Mouse (Mus musculus) MEL (cell line): Measurements from ENCODE around the gene Olfr149. TPM values are rescaled to one million over a fixed set of nuclear protein-coding genes. Genes with fewer than 3 reads are reported as not detected.

Experiments used
- DNase-seq: peaks from one replicate; pipeline ENCODE4 v3.0.0; 2011; ENCODE audit warnings: low read depth, low spot score
- H3K27ac ChIP-seq: 2 replicates; pipeline ENCODE4 v1.5.1; 2012; ENCODE audit warnings: low read depth, mild to moderate bottlenecking, control low read depth, low read length, moderate library complexity; ENCODE audit not compliant: control insufficient read depth
- H3K27me3 ChIP-seq, 2 experiments: fragments of 150-350 bp in 1 of 2; sonication (generic) in 1 of 2; 2 replicates each; pipeline ENCODE4 v1.6.1; 2012; ENCODE audit warnings: low read length in 2 of 2, mild to moderate bottlenecking in 2 of 2, improper control_type of control experiment in 1 of 2, moderate library complexity in 1 of 2; ENCODE audit not compliant: insufficient read depth in 2 of 2, control insufficient read depth in 1 of 2
- H3K36me3 ChIP-seq, 2 experiments: 2 replicates each; pipeline ENCODE4 v1.6.1; 2012 to 2014; ENCODE audit warnings: low read length in 2 of 2, improper control_type of control experiment in 1 of 2, inconsistent platforms in 1 of 2, mild to moderate bottlenecking in 1 of 2; ENCODE audit not compliant: insufficient read depth in 2 of 2, control insufficient read depth in 1 of 2
- H3K4me1 ChIP-seq, 2 experiments: fragments of 150-350 bp in 1 of 2; sonication (generic) in 1 of 2; 2 replicates each; pipeline ENCODE4 v1.6.1; 2012; ENCODE audit warnings: low read length in 2 of 2, improper control_type of control experiment in 1 of 2, mild to moderate bottlenecking in 1 of 2; ENCODE audit not compliant: insufficient read depth in 2 of 2, control insufficient read depth in 1 of 2
- H3K4me3 ChIP-seq, 2 experiments: fragments of 150-350 bp in 1 of 2; sonication (generic) in 1 of 2; 2 replicates each; pipeline ENCODE4 v1.5.1; 2012; ENCODE audit warnings: low read depth in 2 of 2, low read length in 2 of 2, mild to moderate bottlenecking in 2 of 2, moderate library complexity in 2 of 2, control low read depth in 1 of 2, improper control_type of control experiment in 1 of 2; ENCODE audit not compliant: control insufficient read depth in 1 of 2, insufficient read depth in 1 of 2
- H3K79me2 ChIP-seq: 2 replicates; pipeline ENCODE4 v1.6.1; 2012; ENCODE audit warnings: mild to moderate bottlenecking, low read length, moderate library complexity; ENCODE audit not compliant: control insufficient read depth, poor library complexity, insufficient read depth
- H3K9ac ChIP-seq: 2 replicates; pipeline ENCODE4 v1.6.1; 2012; ENCODE audit warnings: low read depth, mild to moderate bottlenecking, control low read depth, low read length, moderate library complexity; ENCODE audit not compliant: control insufficient read depth, poor library complexity, severe bottlenecking
- H3K9me3 ChIP-seq: fragments of 150-350 bp; sonication (generic); replicated peaks from 2 replicates; pipeline ENCODE4 v1.6.1; 2012; ENCODE audit warnings: mild to moderate bottlenecking, low read length, improper control_type of control experiment, moderate library complexity; ENCODE audit not compliant: insufficient read depth
- CHD1 ChIP-seq: IDR thresholded peaks from 2 replicates; pipeline ENCODE4 v1.6.1; 2012; ENCODE audit warnings: low read depth, mild to moderate bottlenecking, inconsistent platforms, low read length, improper control_type of control experiment
- CHD2 ChIP-seq: IDR thresholded peaks from 2 replicates; pipeline ENCODE4 v1.6.1; 2011; ENCODE audit warnings: low read length, improper control_type of control experiment
- CTCF ChIP-seq, 3 experiments: IDR thresholded peaks in 2 of 3; conservative IDR thresholded peaks in 1 of 3; 2 replicates each; pipeline ENCODE4 v1.5.1; 2011 to 2012; ENCODE audit warnings: low read length in 3 of 3, low read depth in 2 of 3, mild to moderate bottlenecking in 2 of 3, improper control_type of control experiment in 1 of 3, inconsistent platforms in 1 of 3, mixed read lengths in 1 of 3, moderate library complexity in 1 of 3; ENCODE audit not compliant: control insufficient read depth in 1 of 3, insufficient read depth in 1 of 3, poor library complexity in 1 of 3, severe bottlenecking in 1 of 3
- E2F4 ChIP-seq: IDR thresholded peaks from 2 replicates; pipeline ENCODE4 v1.6.1; 2011; ENCODE audit warnings: low read depth, low read length, improper control_type of control experiment, borderline replicate concordance
- ELF1 ChIP-seq: IDR thresholded peaks from 2 replicates; pipeline ENCODE4 v1.6.1; 2014; ENCODE audit warnings: low read depth, mild to moderate bottlenecking, inconsistent platforms, low read length, improper control_type of control experiment, moderate library complexity
- EP300 ChIP-seq, 2 experiments: IDR thresholded peaks; 2 replicates each; pipeline ENCODE4 v1.6.1; 2011; ENCODE audit warnings: improper control_type of control experiment in 2 of 2, low read length in 2 of 2, low read depth in 1 of 2, mild to moderate bottlenecking in 1 of 2
- ETS1 ChIP-seq: IDR thresholded peaks from 2 replicates; pipeline ENCODE4 v1.6.1; 2012; ENCODE audit warnings: low read depth, mild to moderate bottlenecking, inconsistent platforms, low read length, improper control_type of control experiment, moderate library complexity
- GABPA ChIP-seq: IDR thresholded peaks from 2 replicates; pipeline ENCODE4 v1.6.1; 2012; ENCODE audit warnings: low read depth, mild to moderate bottlenecking, inconsistent platforms, low read length, improper control_type of control experiment, moderate library complexity
- GATA1 ChIP-seq: IDR thresholded peaks from 2 replicates; pipeline ENCODE4 v1.6.1; 2011; ENCODE audit warnings: low read depth, low read length, improper control_type of control experiment
- JUND ChIP-seq: IDR thresholded peaks from 2 replicates; pipeline ENCODE4 v1.6.1; 2011; ENCODE audit warnings: low read depth, mild to moderate bottlenecking, improper control_type of control experiment, low read length
- KAT2A ChIP-seq: conservative IDR thresholded peaks from 2 replicates; pipeline ENCODE4 v1.6.1; 2012; ENCODE audit warnings: low read depth, low read length, improper control_type of control experiment, inconsistent platforms
- MAFK ChIP-seq: IDR thresholded peaks from 2 replicates; pipeline ENCODE4 v1.6.1; 2011; ENCODE audit warnings: low read depth, mild to moderate bottlenecking, low read length, improper control_type of control experiment, borderline replicate concordance
- MAX ChIP-seq: IDR thresholded peaks from 2 replicates; pipeline ENCODE4 v1.6.1; 2011; ENCODE audit warnings: low read length, improper control_type of control experiment
- MAZ ChIP-seq: IDR thresholded peaks from 2 replicates; pipeline ENCODE4 v1.6.1; 2012; ENCODE audit warnings: low read depth, mild to moderate bottlenecking, inconsistent platforms, low read length, improper control_type of control experiment
- MYC ChIP-seq: IDR thresholded peaks from 2 replicates; pipeline ENCODE4 v1.6.1; 2011; ENCODE audit warnings: low read depth, mild to moderate bottlenecking, low read length, improper control_type of control experiment, moderate library complexity
- NELFE ChIP-seq: IDR thresholded peaks from 2 replicates; pipeline ENCODE4 v1.6.1; 2011; ENCODE audit warnings: low read depth, low read length, improper control_type of control experiment
- NRF1 ChIP-seq: IDR thresholded peaks from 2 replicates; pipeline ENCODE4 v1.6.1; 2014; ENCODE audit warnings: low read depth, mild to moderate bottlenecking, inconsistent platforms, low read length, improper control_type of control experiment, moderate library complexity; ENCODE audit not compliant: poor library complexity, insufficient read depth, severe bottlenecking
- POLR2AphosphoS2 ChIP-seq: IDR thresholded peaks from 2 replicates; pipeline ENCODE4 v1.6.1; 2011; ENCODE audit warnings: low read length, improper control_type of control experiment
- SIN3A ChIP-seq: IDR thresholded peaks from 2 replicates; pipeline ENCODE4 v1.6.1; 2012; ENCODE audit warnings: low read length, improper control_type of control experiment, inconsistent platforms
- SMC3 ChIP-seq: IDR thresholded peaks from 2 replicates; pipeline ENCODE4 v1.6.1; 2011; ENCODE audit warnings: low read depth, low read length, improper control_type of control experiment
- TAL1 ChIP-seq: IDR thresholded peaks from 2 replicates; pipeline ENCODE4 v1.6.1; 2012; ENCODE audit warnings: mild to moderate bottlenecking, inconsistent platforms, low read length, moderate library complexity, mixed read lengths
- TBP ChIP-seq: IDR thresholded peaks from 2 replicates; pipeline ENCODE4 v1.8.0; 2011; ENCODE audit warnings: low read depth, low read length, improper control_type of control experiment
- UBTF ChIP-seq: IDR thresholded peaks from 2 replicates; pipeline ENCODE4 v1.6.1; 2012; ENCODE audit warnings: low read depth, mild to moderate bottlenecking, inconsistent platforms, low read length, improper control_type of control experiment, moderate library complexity, borderline replicate concordance; ENCODE audit not compliant: insufficient read depth
- USF2 ChIP-seq, 2 experiments: IDR thresholded peaks; 2 replicates each; pipeline ENCODE4 v1.6.1; 2011 to 2012; ENCODE audit warnings: improper control_type of control experiment in 2 of 2, low read length in 2 of 2, borderline replicate concordance in 1 of 2, inconsistent platforms in 1 of 2, low read depth in 1 of 2, mild to moderate bottlenecking in 1 of 2; ENCODE audit not compliant: insufficient read depth in 1 of 2
- ZNF384 ChIP-seq: IDR thresholded peaks from 2 replicates; pipeline ENCODE4 v1.6.1; 2012; ENCODE audit warnings: low read depth, mild to moderate bottlenecking, inconsistent platforms, low read length, improper control_type of control experiment
- polyA plus RNA-seq, 2 experiments: library from polyadenylated mRNA; stranded (reverse) in 1 of 2; unstranded in 1 of 2; fragments of >175 nt in 1 of 2; fragments of >200 nt in 1 of 2; gene quantifications; 2 replicates each; pipeline versions ENCODE4 v1.2.1 to v1.2.4; 2012; ENCODE audit warnings: low replicate concordance in 2 of 2, low read depth in 1 of 2; ENCODE audit not compliant: insufficient read length in 2 of 2, insufficient read depth in 1 of 2, missing spikeins in 1 of 2
- total RNA-seq: library from RNA; depleted of rRNA; stranded (reverse); fragments of 300-350 nt; gene quantifications from 2 replicates; pipeline ENCODE4 v1.2.3, GENCODE M21; 2012; rRNA removed

Gene Olfr149
- not detected in 2 replicates for total RNA-seq
- polyA plus RNA-seq, result not detected

DNA sequence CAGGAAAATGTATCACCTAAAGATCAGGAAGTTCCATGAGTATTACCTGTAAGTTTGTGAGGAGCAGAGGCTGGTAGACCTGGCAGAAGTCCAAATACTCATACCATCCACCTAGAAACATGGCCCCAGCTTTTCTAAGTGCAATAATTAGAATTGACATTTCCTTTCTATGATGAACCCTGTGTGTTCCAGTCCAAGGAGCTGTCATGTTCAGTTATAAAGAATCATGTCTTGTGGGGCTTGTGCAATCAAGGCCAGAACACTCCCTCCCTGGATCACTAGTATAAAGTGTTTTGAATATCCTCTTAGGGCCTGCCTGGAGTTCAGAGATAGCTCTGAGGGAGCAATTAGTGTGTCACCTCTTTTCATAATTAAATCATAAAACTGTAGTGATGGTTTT is at the start of gene Olfr149:
Gene Olfr149 (minus strand): TSS at position 101 of the 400 bp plus-strand sequence.
- H3K4me3 ChIP-seq, result no peak within 1 kb of the TSS
- no peak within 1 kb of the TSS for H3K27ac ChIP-seq
- TF ChIP-seq MAFK (no peak), NELFE (no peak), KAT2A (no peak), POLR2AphosphoS2 (no peak), CHD2 (no peak), MYC (no peak), ETS1 (no peak), E2F4 (no peak), MAX (no peak), SMC3 (no peak), GABPA (no peak), JUND (no peak), USF2 (IDR thresholded peaks at IDR 0.05; ENCODE audit: borderline replicate concordance in 1 of 2, insufficient read depth in 1 of 2, low read depth in 1 of 2, low read length in 2 of 2) (no peak), EP300 (IDR thresholded peaks at IDR 0.05; ENCODE audit: low read depth in 1 of 2, low read length in 2 of 2) (no peak), ELF1 (no peak), TAL1 (no peak), UBTF (no peak), MAZ (no peak), SIN3A (no peak)
- H3K79me2 ChIP-seq, result no peaks in the 10 kb centered on the region
- H3K9me3 ChIP-seq, result no peaks in the 10 kb centered on the region
- no peaks in the 10 kb centered on the region for H3K36me3 ChIP-seq
- H3K4me1 ChIP-seq, result no peaks in the 10 kb centered on the region
- H3K27me3 ChIP-seq, result no peaks in the 10 kb centered on the region
- no peak for DNase-seq
- H3K9ac ChIP-seq, result no peak within 1 kb of the TSS

- TF ChIP-seq TBP (no peak), NELFE (no peak), KAT2A (no peak), CTCF (IDR thresholded peaks at IDR 0.05 in 2 of 3, conservative IDR thresholded peaks at IDR 0.05 in 1 of 3; ENCODE audit: control insufficient read depth in 1 of 3, insufficient read depth in 1 of 3, low read depth in 2 of 3, low read length in 3 of 3, poor library complexity in 1 of 3, severe bottlenecking in 1 of 3) (no peak), TAL1 (no peak), POLR2AphosphoS2 (no peak), CHD1 (no peak), EP300 (IDR thresholded peaks at IDR 0.05; ENCODE audit: low read depth in 1 of 2, low read length in 2 of 2) (no peak), ZNF384 (no peak), NRF1 (no peak), GATA1 (no peak), USF2 (IDR thresholded peaks at IDR 0.05; ENCODE audit: borderline replicate concordance in 1 of 2, insufficient read depth in 1 of 2, low read depth in 1 of 2, low read length in 2 of 2) (no peak), MAFK (no peak)
- no peaks in the 10 kb centered on the region for H3K4me1 ChIP-seq
These were observed 39.5 kb upstream of the Olfr149 start for GRCm38 (mm10) chr9:39746428-39746827.

More at GRCm38 (mm10) chr9:39746428-39746827, 39.5 kb upstream of the Olfr149 start:
- Histone ChIP-seq H3K9me3 (no peaks in the 10 kb centered on the region), H3K27ac (no peak overlapping the region), H3K27me3 (no peaks in the 10 kb centered on the region), H3K4me3 (no peak overlapping the region), H3K9ac (no peak overlapping the region), H3K79me2 (no peaks in the 10 kb centered on the region), H3K36me3 (no peaks in the 10 kb centered on the region)
- no peak for DNase-seq
